Mouse (Mus musculus) lung, postnatal 10 days (tissue): ENCODE measurements at regions not wholly inside any gene's neighbourhood (a gene's known extent, or its start where the extent isn't known, plus 50 kb on each side); places are given as distances from the start of the nearest gene placed in this dataset.
A peak's percentile ranks its signal among the peaks of the same experiment; 100 is the strongest.

Experiments used
- DNase-seq: peaks from one replicate; pipeline ENCODE4 v3.0.0; 2021

DNA sequence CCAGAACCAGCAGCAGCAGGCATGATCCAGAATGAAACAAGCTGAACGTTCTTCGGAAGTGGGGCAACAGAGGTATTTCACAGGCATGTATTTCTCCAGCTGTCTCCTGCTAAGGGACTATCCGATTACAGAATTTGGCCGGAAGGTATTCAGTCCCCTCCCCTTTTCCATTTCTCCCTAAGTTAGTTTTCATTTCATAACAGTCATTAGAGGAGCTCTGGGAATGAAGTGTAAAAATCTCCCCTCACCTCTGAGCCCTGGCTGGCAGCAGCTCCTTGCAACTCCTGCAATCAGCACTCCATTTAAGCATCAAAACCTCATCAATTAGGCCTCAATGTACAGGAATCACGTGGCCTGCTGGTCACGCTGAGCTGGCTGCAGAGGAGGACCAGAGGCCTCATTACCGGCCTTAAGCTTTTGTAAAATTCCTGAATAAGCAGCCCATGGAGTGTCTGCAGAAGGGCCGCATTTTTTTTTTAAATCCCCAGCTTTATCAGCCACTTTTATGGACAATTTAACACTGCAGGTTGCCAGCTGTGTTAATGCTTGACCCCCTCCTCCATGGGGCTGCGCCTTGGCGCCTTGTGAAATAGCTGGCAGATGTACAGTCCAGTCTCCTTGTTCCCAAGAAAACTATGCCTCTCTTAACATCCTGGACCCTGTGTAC is 456.1 kb upstream of the Kirrel3 start:
- peak; percentile 6 for DNase-seq

DNA sequence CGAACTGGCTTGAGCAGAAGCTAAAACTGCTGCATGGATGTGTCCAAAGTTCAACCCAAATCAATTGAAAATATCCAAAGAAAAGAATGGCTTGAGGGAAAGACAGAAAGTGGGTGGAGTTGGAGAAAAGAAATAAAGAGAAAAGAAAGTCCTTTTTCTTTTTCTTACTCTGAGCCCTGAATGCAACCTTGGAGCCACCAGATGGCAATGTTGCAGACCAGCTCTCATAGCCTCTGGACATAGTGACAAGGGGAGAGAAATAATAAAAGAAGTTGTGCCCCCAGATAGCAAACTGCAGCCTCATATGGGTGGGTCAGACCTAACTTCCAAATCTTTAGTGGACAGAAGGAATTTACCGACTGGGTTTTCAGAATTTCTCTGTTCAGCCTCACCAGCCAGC is 431.3 kb upstream of the Kirrel3 start:
- peak; percentile 4 for DNase-seq
